Mouse (Mus musculus) gastrocnemius, postnatal 25 days (tissue): ENCODE measurements around the gene Mrps2. TPM values are rescaled to one million over a fixed set of nuclear protein-coding genes. Genes with fewer than 3 reads are reported as not detected.
A peak's percentile ranks its signal among the peaks of the same experiment; 100 is the strongest.

Experiments
- DNase-seq: peaks from one replicate; pipeline ENCODE4 v3.0.0; 2022
- long read RNA-seq, 2 experiments: library from polyadenylated mRNA; stranded (forward); transcript quantifications; one replicate each; pipeline ENCODE4 v2.0.0; 2021
- total RNA-seq, 2 experiments: library from RNA; stranded (reverse); gene quantifications; 1 replicate in 1 of 2; 2 replicates in 1 of 2; pipeline ENCODE4 v1.2.3; 2021

Gene Mrps2
- total RNA-seq: 10 to 100 TPM; 25.1 to 25.8 TPM
- long read RNA-seq, experiment 1, transcript Mrps2-201 (4 exons, 2,080 nt): major isoform, 18 of 47 reads
- long read RNA-seq, experiment 1, partial matches to known transcripts: 1 of 47 reads
- long read RNA-seq, experiment 1, other reads (novel, unspliced or antisense): 27 of 47 reads
- long read RNA-seq, experiment 2, transcript Mrps2-201 (4 exons, 2,080 nt): major isoform, 20 of 40 reads
- long read RNA-seq, experiment 2, partial matches to known transcripts: 20 of 40 reads
- long read RNA-seq, experiment 2, other reads (novel, unspliced or antisense): 0 of 40 reads

DNA sequence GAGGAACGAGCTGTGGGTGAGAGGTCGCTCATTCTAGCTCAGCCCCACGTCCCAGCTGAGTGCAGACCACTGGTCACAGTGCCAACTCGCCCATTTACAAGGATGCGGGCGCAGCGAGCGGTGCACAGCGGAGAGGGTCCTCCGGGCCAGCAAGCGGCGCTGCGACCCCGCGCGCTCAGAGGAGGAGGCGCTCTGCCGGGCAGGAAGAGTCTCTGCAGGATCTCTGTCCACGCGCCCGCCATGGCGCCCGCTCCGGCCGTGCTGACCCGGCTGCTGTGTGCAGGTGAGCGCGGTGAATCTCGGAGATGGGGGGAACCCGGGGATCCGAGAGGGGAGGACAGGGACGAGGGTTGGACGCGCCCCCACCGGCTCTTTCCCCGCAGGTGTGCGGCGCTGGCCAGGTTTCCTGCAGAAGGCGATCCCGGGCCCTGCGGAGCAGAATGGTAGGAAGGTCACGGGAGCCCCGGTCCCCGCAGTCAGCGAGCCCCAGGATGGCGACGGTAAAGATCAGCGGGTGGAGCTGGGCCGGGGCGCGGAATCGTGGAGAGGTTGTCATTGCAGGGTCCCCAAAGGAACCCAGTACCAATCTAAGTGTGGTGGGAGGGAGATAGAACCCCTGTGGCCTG lies at the start of gene Mrps2:
Mrps2 (plus strand) TSS at position 207 of the 626 bp plus-strand sequence.
- DNase-seq: peak; percentile 81

DNA sequence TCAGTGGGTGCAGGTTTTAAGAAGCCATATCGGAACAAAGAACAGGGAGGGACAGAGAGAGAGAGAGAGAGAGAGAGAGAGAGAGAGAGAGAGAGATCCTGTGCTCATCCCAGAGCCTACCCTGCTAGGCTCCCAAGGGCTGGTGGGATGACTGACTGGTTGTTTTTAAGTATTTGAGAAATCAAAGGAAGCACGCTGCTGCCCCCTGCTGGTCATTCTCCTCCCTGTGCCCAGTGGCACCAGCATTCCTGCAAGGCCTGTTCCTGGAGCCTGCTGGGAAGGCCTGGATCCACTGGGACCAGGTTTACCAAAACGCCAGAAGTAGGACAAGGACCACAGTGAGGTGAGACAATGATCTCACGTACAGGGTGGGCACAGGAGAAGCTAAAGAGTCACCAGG lies 48.0 kb upstream of the Mrps2 start:
- DNase-seq: peak; percentile 62

DNA sequence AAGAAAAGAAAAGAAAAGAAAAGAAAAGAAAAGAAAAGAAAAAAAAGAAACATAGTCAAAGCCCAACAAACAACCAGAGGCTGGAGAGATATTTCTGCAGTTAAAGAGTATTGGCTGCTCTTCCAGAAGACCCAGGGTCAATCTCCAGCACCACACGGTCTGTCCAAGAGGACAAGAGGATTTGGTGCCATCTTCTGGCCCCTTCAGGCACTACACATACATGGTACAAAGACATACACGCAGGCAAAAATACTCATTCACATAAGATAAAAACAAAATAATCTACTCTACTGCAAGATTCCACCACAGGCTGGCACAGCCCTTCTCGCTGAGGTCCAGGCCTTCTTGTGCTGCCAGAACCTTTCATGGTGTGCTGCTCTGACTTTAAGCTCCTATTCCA lies 44.7 kb upstream of the Mrps2 start:
- no peak for DNase-seq

DNA sequence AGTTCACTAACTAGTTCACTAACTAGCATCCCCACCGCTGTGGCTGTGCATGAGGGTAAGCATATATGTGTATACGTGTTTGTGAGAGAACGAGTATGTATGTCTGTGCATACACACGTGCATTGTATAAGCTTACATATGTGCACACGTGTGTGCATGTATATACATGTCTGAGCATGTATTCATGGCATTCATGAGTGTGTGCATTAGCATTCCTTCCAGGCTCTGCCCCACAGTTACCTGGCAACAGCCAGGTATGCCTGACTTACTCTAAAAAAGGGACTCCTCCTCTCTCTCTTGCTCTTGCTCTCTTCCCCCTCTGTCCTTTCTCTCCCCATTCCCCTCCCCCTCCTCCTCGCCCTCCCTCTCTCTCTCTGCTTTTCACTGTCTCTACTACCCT lies 40.6 kb upstream of the Mrps2 start:
- no peak for DNase-seq

DNA sequence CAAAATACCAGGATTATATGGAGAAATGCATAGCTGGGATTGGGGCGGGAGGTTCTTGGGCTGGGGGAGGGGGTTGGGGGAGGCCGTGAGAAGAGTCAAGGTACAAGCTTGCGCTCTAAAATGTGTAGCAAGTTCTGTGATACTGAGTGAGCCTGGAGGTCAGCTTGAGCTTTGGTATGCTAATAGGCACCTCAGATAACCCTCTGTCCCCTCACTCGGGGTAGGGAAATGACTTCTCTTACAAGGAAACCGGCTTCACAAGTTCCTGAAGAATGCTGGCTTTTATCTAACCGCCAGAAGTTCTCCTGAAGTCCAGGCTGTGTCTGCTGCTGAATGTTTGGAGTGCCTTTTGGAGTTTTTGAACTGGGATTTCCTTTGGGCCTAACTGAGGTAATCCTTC lies 37.0 kb upstream of the Mrps2 start:
- DNase-seq: no peak

DNA sequence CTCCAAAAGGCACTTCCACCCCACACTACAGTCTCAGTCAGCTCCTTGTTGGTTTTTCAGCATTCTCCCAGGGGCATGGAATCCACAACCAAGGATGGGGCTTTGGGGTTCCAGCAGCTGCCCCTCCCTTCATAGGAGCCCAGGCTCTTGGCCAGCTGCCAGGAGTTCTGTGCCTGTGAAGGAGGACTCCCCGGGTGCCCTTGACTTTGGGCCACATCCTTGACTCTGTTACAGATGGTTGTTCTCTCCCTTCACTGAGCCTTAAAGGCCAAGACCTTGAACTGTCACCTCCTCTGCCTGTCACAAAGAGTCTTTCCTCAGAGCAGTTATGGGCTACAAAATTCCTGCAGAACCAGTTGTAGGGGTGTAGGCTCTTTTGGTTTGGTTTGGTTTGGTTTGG lies 35.1 kb upstream of the Mrps2 start:
- no peak for DNase-seq

DNA sequence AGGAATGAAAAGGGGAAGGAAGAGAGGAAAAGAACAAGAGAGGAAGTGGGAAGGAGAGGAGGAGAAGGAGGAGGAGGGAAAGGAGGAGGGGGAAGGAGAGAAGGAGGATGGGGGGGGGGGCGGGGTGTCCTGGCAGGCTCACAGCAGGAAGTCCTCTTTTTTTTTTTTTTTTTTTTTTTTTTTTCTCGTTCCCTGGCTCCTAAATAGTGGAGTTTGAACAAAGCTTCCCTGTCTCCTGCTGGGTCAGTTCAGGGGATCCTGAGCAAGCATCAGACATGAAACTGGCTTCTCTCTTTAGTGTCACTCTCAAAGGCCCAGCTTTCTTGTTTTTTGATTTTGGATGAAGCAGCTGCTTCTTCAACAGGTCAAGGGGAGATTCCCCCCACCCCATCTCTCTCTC lies 34.4 kb upstream of the Mrps2 start:
- DNase-seq: no peak

DNA sequence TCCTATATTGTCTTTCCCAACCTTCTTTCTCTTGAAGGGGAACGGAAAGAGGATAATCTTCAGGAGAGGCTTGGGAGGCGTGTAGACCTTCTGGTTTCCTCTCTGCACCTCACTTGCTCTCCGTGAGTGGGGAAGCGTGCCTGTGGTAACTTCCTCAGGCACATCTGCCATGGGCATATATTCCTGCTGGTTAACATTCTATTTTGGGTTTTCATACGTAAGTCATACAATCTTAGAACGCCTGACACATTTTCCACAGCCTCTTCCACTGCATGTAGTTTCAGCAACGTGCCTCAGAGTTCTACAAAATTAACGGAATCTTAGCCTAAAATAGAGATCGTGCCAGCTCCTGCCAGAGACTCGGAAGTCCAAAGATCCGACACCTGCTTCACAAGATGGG lies 32.5 kb upstream of the Mrps2 start:
- no peak for DNase-seq

DNA sequence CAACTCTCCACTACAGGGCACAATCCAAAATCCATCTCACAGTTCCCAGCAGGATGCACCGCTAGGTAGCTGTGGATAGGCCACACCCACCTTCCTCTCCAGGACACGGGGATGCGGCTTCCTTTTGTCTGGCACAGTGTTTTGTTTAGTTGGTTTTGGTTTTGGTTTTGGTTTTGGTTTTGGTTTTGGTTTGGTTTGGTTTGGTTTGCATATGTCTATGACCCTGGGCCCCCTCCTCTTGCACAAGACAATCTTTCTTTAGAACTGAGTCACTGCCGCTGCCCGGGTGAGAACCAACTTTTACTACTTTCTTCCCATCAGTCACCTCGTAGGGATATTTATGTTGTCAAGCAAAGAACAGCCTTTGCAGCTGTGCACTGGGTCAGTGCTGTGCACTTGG lies 27.0 kb upstream of the Mrps2 start:
- DNase-seq: no peak

DNA sequence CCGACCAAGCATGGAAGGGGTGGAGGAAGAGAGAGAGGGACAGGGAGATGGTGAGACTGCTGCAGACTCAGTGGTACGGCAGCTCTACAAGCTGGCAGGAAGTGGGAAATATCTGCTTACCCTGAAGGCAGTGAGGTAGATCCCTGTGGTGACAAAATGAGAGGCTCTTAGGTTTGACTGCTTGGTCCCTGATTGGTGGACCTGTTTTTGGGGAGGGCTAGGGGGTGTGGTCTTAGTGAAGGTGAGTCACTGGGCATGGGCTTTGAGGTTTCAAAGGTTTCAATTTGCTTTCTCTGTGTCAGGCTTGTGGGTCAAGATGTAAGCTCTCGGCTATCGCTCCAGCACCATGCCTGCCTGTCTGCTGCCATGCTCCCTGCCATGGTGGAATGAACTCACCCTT lies 22.8 kb upstream of the Mrps2 start:
- no peak for DNase-seq

DNA sequence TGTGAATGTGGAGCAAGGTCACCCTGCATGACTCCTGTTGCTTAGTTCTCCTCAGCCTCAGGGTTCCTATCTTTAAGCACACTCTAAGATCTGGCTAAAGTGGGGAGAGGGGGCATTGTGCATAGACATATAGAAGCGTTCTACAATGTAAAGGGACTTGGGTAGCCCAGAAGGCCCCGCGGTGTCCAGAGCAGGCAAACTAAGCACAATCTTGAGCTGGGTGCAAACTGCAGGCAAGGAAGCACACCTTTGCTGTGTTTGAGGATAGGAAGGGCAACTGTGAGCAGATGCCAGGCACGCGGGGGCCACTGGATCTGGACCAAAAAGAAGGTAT lies 21.7 kb upstream of the Mrps2 start:
- no peak for DNase-seq

DNA sequence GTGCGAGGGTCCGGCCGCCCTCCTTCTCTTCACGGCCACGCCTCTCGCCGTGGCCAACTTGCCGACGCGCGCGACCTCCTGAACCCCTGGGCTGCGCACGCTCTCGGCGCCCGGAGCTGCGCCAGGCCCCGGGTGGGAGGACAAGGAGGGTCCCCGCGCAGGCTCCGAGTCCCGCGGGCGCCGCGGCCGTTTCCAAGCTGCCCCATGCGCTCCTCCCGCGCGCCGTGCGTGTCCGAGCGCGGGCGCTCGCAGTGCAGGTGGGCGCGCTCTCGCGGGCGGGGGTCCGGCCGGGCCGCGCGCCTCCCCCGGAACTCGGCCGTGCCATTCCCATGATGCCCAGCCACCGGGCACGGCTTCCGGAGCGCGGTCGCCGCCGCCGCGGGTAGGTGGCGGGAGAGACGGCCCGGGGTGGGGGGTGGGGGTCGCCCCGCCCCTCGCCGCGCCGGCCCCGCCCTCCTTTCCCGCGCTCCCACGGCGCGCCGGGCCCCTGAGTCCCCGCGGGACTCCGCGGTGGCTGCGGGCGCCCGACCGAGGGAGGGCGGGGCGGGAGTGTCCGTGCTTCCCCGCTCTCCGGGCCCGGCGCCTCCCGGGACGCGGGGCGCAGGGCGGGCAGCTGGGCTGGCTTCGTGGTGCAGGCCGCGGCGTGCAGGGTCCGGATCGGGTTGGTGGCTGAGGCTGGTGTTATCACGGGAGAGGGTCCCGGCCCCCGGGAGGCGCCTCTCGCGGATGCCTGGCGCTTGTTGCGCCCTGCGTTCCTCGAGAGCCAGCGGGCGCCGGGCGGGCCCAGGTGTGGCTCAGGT lies 21.2 kb upstream of the Mrps2 start, which contains the start of gene Ppp1r26:
Ppp1r26 (plus strand) TSS at position 286 of the 800 bp plus-strand sequence.
- peak; percentile 37 for DNase-seq

DNA sequence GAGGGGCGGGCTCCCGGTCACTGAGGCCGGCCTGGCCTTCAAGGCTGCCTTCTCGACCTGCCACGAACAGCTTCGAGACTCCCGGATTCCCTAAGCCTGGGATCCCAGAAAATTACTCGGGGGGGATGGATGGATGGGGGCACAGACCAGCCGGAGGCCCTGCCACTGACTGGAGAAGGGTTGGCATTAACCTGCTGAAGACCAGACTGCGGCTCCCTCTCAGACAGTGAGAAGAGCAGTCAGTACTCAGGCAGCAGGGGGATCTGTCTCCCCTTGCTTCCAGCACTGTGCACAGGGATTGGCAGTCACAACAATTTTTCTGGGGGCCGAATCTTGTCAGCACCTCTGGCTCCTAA lies 20.6 kb upstream of the Mrps2 start:
- no peak for DNase-seq

DNA sequence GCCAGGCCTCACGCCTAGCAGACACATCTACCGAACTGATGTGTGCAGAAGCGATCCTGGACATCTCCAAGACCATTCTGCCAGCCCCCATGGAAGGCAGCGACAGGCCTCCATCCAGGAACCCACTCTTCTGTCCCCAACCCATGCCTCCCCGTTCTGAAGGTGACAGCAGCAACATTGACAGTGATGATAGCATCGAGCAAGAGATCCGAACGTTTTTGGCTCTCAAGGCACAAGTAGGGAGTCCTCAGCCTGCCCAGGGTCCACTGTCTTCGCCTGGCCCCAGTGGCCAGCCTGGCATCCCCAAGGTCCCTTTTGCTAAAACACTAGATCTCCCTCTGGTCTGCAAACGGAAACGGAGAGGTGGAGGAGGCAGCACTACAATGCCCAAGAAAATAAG lies 16.2 kb upstream of the Mrps2 start:
- DNase-seq: no peak

DNA sequence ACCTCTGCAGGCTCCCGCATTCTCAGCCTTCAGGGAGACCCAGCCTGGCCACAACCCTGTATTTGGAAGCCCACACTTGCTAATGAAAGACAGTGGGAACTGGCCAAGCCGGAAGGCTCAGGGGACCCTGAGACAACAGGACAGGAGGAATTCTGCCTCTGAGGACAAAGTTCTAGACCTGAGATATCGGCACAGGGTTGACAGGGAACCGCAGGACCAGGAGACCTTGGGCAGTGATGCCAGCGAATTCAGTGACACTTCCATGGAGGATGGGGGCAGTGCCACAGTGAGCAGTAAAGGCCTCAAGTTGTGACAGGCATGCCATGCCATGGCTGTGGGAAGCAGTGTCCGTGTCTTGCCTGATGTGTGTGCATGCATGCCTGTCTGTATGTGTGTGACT lies 14.3 kb upstream of the Mrps2 start:
- no peak for DNase-seq

DNA sequence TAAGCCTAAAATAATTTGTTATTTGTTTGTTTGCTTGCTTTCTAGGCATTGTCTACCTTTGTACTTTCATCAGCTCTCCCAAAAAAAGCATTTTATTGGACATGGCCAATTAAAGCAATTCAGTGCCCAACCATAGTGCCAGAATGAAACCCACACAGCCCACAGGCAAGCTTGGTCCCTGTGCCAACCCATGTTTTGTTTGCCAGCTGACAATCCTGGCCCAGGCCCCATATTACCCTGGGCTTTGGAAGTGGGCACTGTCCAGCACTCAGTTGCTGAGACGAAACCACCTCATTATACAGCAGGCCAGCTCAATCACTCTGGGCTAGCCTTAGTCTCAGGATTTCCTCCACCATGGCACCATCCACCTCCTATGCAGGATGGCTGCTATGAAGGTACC lies 11.2 kb upstream of the Mrps2 start:
- no peak for DNase-seq

DNA sequence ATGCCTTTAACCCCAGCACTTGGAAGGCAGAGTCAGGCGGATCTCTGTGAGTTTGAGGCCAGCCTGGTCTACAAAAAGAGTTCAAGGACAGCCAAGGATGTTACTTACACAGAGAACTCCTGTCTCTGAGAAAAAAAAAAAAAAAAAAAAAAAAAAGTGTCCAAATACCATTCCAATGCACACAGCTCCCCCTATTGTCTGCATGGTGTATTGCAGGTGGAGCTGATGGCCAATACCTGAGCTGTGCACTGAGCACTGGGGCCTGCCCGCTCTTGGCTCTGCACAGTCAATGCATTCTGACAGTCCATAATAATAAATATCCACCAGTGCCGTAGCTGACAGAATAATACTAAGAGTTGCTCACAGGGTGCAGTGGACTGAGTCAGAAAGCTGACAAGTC lies 3.9 kb upstream of the Mrps2 start:
- DNase-seq: no peak

DNA sequence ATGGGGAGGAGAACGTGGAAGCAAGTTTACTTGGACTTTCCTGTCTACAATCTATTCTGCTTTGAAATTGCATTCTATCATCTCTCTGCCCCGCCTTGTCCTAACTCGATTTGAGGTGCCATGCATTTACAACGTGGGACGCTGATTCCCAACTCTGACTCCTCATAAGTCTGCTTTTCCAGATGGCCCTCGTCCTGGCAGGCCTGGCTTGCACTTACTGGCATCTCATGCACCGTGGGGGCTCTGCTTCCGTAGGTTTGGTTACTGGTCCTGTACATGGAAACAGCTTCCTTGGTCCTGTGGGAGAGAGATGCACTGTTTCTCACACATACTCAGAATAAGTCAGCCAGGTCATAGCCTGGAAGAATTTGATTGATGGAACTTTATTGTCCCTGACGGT lies 2.9 kb upstream of the Mrps2 start:
- no peak for DNase-seq

DNA sequence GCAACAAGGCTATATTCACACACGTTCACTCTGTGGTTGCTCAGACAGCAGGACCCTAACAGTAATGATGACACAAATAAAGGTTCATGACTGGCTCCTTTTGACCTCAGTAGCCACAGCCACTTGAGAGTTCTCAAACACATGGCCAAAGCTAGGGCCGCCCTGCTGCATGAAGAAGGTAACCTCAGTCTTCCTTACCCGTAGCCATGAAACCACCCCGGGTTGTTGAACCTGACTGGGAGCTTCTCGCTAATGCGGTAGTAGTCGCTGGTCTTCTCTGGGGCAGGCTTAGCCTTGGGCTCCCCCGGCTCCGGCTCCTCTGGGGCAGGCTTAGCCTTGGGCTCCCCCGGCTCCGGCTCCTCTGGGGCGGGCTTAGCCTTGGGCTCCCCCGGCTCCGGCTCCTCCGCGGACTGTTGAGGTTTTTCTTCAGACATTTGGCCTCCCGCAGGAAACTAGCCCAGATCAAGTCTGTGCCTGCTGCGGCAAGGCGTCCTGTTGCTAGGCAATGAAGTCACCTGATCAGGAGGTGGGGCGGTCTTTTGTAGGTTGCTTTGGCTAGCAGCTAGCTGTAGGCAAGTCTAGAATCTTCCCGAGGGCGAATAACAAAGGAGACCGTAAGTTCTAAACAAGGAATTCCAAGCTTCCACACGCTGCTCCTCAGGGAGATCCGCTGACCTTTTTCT lies 1.9 kb upstream of the Mrps2 start, which contains the start of gene 1700007K13Rik:
1700007K13Rik (minus strand) TSS at position 497 of the 683 bp plus-strand sequence.
- DNase-seq: peak; percentile 38

DNA sequence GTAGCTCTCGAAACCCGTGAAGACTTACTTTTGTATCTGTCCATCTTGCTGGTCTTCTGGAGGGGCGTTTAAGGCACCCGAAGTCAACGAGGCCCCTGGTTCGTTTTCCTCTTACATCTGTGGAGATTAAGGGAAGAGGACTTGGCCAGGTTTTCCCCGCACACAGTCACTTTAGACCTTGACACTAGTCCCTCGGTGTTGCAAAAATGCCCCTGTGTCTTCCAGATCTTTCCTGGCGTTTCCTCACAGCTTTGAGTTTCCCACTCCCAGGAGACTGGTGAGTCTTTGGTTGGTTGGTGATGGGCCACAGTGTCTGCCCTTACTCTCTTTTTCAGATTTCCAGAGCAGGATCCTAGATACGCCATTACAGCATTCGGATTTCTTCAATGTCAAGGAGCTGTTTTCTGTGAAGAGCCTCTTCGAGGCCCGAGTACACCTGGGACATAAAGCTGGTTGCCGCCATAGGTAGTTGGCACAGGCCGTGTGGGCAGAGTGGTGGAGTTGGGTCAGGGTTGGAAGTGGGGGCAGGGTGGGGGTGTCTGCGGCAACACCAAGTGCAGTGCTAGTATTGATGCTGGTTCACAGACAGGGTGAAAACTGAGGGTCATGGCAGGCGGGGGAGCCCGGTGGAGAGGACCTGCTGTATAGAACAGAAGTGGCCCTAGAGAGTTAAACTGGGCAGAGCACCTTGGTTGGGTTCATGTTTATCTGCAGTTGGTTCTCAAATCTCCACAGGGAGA lies 790 bp downstream of the Mrps2 start:
- no peak for DNase-seq

DNA sequence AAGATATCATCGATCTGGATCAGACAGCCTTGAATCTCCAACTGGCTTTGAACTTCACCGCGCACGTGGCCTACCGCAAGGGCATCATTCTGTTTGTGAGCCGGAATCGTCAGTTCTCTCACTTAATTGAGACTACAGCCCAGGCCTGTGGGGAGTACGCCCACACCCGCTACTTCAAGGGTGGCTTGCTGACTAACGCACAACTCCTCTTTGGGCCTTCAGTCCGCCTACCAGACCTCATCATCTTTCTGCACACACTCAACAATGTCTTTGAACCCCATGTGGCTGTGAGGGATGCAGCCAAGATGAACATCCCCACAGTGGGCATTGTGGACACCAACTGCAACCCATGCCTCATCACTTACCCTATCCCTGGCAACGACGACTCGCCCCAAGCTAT lies 1.6 kb downstream of the Mrps2 start:
- DNase-seq: no peak

DNA sequence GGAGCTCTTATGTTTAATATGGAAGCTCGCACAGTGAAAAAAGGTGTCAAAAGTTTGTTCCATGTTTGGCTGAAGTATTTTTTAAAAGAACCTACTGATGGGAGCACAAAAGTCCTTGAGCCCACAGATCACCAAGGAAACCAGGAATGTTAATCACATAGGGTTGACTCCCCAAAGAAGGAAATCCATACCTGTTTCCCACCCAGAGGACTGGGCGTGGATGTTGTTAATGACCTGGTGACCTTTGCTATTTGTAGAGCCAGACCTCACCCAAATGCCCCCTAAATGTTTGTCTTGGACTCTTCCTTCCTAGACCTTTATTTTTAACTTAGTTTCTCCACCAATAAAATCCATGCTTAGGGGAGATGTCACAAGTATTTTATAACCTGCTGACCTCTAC lies 2.7 kb downstream of the Mrps2 start:
- no peak for DNase-seq
